Mouse (Mus musculus): ENCODE data around the gene Anks1b.
"Not testable (repeated sequence)": the region's sequence is repeated elsewhere in the genome, so short reads cannot be mapped to it uniquely, and the experiment has no call there.

The Anks1b gene

DNA sequence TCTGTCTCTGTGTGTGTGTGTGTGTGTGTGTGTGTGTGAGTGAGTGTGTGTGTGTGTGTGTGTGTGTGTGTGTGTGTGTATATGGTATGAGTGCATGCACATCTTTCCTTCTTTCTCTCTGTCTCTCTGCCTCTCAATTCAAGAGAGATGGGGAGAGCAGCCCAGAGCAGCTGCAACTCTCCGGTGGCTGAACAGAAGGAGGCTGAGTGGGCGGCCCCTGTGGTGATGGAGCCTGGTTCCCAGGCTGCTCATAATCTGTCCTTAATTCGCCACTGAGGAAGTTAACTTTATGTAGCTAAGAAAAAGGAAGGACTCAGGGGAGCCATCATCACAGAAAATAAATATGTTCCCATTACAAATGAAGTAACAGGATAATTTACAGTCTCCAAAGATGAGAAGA lies 723.3 kb downstream of the Anks1b start:
- no peak for DNase-seq

DNA sequence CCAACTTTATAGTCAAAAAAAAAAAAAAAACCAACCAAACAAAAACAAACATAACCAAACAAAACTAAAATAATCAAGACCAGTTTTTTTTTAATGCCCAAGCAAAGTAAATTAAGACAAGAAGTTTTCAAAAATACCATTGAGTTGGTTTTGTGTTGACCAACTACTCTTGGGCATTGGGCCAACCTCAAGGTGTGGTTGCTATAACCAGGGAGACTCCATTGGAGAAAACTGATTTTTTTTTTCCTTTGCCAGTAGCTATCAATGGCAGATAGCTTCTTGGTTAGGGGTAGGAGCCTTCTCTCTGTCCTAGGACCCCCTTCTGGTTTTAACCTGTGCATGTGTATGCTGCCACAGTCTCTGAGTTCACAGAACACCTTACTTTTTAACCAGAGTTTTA lies 725.8 kb downstream of the Anks1b start:
- no peak for DNase-seq

DNA sequence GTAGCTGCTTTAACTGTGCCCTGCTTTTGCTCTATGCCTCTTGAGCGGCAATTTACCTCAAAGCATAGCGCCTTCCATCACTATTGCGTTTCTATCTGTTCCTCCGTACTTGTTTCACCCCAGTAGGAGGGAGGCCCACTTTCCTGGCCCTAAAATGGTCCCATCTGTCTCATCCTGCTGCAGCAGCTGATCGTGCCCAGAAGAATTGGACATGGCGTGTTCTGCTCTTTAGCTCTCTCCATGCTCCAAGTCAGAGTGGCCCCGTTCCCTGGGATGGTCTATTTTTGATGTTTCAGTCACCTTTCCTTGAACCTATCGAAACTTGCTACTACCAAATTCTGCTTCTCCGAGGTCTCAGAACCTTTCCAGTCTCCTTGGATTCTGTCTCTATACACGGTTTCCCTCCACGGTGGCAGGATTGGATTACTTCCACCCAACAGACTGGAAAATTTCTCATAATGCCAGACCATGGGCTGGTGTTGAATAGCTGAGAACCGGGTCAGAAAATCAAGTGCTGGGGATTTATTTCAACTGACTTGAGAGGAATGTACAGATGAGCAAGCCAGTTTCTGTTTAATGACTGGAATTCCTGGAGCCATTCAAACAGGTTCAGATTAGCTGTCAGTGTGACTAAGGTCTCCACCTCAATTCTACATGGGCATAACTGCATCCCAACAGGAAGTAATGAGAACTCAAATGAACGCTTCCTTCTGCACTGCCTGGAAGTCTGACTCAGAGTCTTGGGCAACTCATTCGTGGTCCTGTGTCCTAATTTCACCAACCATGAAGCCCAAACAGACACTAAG lies 726.6 kb downstream of the Anks1b start:
- no peak for DNase-seq

DNA sequence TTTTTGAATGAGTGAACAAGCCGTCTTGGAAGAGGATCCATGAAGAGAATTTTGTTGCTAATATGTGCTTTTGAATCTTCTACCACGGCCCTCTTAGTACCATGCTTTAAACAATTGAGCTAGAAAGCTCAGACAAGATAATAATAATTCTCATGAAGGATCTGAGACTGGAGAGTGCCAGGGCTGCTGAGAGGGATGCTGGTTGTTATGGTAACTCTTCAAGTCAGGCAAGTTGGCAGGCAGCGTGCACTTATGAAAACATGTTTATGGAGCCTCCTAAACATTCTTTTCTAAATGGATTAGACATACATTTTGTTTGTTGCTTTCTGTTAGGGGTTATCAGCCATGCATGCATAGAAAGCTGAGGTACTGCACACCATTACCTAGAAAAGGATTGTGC lies 734.3 kb downstream of the Anks1b start:
- no peak for DNase-seq

DNA sequence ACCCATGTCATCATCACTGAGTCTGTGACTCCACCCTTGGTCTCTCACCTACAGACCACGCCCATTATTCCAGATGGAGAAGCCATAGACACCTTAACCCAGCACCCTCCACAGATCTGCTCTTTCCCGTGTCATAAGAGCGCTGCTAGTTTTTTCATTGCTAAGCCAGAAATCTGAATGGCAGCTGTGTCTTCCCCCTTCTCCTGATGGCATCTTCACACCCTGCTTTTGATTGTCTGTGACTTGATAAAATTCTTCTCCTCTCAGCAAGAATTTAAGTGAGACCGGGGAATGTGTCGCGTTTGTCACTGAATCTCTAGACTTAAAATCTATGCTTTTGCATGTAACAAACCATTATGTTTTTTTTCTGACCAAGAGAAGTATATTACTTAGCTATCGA lies 736.1 kb downstream of the Anks1b start:
- no peak for DNase-seq

DNA sequence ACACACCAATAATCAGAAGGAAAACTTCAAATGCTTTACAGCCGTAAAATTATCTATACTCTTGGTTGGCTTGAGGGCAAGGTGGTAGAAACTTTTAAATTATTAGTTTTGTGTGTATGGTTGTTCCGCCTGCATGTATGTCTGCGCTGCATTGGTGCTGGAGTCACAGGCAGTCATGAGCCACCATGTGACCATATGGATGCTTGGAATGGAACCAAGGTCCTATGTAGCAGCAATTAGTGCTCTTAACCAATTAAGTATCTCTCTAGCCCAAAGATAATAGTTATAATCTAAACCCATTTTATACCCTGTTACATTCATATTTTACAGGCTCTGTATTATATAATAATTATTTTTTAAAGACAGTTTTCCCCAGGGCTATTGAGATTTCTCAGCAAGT lies 739.7 kb downstream of the Anks1b start:
- DNase-seq = no peak

DNA sequence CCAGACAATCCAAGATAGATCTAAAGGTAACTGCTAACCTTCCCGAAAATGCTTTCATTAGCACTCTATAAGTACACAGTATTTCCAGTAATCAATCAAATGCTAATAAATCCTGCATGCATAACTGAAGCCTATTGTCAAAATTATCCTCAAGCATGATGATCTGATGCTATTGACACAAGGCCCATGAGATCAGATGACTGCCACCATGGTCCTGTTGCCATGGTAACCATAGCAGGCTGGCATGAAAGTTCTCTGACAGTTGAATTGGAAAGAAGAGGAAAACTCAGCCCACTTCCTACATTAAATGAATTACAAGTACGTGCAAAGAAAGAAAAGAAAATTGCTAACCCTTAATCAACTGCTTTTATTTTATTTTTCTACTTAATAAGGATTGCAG lies 741.9 kb downstream of the Anks1b start:
- no peak for DNase-seq

DNA sequence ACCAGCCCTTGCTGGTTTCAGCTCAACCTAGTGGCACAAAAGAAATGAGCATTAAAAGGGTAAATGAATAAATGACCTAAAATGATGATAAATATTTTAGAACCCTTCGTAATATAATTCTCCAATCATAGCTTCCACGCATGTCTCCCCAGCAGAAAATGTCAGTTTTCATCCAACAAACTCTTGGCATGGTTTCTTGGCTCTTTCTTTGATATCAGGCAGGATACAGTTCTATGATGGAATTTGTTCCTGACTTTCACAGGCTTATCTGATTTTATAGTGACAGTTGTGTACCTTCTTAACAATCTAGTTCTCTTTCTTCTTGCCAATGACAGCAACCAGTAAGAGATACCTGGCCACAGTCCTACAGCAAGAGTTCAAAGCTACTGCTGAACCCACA lies 743.3 kb downstream of the Anks1b start:
- no peak for DNase-seq

DNA sequence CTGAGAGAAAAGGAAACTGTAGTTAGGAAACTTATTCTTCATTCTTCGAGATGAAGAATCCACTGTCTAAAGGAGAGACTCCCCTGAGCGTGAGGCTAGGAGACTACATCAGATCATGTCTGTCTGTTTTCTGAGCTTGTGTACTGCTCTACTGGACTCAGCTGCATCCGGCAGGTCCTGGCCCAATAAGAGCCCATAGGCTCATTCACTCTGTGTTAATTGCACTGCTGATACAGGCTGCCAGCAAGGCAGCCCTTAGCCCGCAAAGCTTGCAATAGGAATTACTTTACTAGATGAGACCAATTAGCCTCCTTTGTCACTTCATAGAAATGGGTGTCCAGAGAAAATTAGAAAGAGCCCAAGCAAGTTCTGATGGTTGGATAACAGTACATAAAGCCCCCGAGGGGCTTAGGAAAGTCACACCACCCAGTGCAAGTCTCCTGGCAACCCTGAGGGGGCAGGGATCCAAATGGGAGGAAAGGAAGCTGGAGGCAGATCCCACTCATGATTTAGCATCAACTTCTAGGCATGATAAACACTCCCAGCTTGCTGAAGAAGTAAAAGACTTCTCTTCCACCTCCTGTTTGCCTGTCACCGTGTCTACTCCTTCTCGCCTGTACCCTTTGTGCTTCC lies 744.5 kb downstream of the Anks1b start:
- DNase-seq = no peak

DNA sequence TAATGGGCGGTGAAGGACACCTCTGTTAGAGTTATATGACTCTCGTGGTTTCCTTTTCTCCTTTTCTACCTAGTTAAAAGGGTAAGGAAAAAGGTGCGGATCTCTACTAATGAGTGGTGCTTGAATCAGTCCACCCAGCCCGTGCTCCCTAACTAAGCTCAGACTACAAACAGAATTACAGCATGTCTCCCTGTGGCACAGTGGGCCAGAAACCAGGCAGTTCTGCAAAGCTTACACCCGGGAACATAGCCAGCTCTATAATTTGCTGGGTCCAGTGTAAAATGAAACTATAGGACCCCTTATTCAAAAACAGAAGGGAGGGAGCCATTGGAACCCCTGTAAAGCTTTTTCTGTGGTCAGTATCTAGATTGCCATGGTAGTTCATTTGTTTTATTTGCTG lies 754.2 kb downstream of the Anks1b start:
- no peak for DNase-seq

DNA sequence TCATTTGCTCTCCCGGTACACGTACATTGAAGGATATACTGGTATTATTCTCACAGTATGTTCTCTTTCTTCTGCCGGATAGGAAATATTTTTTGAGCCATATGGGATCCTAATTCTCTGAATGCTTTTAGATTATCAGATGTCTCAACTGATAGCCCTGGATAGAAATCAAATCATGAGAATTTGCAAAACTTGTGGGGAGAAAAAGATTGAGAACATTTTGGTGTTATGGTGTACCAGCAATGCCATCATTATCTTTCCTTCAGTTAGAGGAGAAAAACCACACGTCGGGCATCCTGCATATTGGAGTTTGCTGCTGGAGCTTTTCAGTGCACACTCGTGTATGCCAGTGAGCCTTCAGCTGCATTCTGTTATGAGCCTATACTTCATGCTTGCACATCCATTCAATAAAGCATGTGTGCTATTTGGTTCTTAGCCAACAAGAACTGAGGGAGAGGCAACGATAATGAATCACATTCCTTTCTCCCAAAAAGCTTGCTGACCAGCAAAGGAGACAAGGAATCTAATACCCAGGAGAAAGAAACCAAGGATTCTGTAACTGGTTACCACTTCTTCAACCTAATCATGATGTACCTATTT lies 756.9 kb downstream of the Anks1b start:
- no peak for DNase-seq

DNA sequence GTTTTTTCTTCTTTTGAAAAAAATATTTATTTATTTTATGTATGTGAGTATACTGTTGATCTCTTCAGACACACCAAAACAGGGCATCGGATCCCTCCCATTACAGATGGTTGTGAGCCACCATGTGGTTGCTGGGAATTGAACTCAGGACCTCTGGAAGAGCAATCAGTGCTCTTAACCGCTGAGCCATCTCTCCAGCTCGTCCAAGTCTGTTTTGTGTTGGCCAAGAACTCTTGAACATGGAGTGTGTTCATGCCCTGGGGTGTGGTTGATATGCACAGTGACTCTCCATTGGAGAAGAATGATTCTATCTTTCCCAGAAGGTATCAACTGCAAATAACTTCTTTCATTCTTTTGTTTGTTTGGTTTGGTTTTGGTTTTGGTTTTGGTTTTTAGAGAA lies 757.5 kb downstream of the Anks1b start:
- not testable (repeated sequence) for DNase-seq

DNA sequence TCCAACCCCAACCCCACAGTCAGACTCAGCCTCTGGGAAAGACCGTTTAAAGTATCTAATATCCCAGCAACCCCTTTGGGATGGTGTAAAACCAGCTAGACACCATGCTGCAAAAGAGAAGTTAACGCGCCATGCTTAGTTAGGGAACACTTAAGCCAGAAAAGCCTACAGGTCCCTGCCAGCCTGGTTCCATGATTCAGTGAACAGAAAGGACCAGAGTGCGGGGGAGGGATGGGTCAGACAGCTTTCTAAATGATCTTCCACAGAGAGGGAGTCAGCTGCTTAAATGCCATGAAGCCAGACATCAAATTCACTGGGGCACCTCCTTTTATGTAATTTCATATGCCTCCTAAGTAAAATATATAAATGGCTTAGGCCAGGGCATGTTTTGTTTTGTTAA lies 764.0 kb downstream of the Anks1b start:
- no peak for DNase-seq

DNA sequence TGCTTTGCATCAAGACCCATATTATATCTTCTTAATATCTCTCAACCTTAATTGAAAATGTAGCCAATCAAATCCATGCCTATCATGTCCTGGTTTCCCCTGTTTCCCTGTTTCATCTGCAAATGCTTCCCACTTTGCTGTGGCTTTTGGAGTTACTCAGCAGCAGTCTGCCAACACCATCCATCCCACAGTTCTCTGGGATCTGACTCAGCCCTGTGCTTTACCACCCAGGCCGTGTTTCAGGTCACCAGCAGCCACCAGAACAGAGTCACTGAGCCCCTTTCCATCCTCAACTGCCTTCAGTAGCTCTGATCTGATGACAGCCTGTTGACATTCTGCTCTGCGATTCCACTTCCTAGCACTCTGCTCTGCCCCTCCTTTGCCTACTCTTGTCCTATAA lies 776.4 kb downstream of the Anks1b start:
- no peak for DNase-seq

DNA sequence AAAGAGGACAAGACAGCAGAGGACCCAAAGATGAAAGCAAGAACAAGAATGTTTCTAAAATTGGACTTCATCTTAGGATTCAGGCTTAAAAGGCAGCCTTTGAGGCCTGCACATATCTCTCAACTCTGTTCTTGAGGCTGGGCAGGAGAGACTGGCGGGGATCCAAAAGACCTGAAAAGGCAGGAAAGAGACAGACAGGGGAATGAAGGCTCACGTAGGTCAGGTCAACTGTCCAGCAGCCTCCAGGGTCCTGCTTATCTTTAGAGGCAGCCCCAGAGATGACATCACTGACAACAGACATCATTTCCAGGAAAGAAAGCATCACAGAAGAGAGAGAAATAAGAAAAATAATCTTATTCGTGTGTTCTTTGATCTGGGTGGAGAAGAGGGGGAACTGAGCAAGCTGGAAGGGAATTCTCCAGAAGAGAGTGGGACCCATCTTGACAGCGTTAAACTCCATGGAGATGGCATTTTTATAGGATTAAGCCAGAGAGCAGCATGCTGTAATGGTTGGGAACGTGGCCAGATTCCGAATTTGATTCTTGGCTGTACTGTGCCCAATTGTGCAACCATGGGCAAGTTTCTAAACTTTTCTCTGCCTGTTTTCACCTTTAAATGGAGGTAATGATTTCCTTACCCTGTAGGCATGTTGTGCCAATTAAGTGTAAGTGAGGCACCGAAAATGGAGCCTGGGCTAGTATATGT lies 784.3 kb downstream of the Anks1b start:
- peak; percentile 13 for DNase-seq

DNA sequence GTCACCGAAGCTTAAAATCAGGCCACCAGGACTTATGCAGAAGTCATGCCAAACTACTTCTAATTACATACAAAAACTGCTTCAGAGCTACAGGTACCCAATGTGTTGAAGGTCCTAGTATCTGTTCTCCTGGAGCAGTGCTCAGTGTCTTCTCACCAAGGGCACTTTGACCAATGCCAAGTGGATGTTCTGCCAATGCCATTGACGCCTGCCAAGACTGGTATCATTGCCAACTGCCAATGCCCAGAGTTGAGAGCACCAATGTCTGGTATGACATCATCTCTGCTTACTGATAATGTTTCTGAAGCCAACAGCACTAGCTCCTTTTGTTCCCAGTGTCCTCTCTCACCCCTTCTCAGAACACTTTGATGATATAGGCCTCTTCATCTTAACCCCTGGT lies 793.4 kb downstream of the Anks1b start:
- DNase-seq = peak; percentile 34

DNA sequence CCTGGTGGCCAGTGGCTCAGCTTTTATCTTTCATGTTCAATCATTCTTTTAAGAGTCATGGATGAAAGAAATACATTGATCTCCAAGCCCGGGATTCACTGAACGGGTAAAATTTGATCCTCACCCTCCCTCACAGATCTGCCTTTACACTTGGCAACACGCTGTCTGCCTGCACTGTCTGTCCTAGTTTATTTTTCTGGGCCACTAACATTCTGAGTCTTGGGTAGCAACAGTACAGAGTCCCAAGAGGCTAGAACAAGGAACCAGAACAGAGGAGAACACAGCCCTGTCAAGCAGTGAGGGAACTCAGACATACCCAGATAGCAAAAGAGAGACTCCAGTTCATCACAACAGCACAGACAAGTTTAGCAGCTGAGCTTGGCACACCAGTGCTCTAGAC lies 797.0 kb downstream of the Anks1b start:
- no peak for DNase-seq

DNA sequence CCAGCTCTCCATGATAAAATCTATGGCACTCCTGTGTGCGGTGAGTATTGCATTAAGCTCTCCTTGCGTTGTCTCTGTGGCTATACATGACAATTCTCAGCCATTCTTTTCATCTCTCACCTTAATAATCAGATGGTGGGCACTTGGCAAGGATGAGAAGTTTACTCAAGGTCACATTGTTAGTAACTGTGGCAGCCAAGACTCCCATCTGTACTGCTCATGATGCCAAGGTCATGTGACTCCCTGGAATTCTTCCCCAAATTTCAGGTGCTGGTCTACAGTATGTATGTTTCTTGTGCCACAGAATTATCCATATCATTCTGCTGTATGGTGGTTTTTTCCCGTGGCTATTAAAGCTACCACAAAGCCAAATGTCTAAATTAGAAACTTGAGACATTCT lies 798.8 kb downstream of the Anks1b start:
- no peak for DNase-seq

DNA sequence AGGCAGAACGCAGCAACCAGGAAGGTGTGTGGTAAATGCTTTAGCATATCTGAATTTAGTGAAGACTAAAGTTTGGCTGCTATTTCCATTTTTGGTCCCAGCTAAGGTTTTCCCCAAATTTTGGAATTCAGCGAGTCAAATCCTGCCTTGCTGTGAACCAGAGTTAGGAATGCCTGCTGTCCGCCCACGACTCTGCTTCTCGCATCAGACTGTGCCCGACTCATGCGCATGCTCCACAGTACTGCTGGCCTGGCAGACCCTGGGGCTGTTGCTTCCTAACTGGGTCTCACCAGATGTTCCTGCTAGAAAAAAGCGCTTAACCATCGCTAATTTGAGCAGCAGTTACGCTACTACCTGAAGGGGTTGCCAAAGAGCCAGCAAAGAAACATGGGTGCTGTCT lies 801.1 kb downstream of the Anks1b start:
- DNase-seq = no peak

DNA sequence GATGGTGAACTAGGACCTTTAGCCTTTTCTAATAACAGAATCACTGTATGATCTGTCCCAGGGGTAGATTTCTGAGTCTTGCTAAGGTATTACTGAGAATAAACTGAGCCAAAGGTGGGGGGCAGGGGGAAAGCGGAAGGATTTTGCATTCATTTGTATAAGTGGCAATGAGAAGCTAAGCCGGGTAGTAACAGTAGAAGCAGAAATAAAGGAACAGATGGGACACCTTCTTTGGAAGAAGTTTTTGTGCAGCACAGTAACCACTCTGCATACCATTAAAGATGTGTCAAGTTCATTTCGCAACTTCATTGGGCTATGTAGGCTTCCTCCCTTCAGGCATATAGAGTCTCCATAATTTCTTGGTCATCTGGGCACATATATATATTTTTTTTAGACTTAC lies 804.1 kb downstream of the Anks1b start:
- DNase-seq = no peak

DNA sequence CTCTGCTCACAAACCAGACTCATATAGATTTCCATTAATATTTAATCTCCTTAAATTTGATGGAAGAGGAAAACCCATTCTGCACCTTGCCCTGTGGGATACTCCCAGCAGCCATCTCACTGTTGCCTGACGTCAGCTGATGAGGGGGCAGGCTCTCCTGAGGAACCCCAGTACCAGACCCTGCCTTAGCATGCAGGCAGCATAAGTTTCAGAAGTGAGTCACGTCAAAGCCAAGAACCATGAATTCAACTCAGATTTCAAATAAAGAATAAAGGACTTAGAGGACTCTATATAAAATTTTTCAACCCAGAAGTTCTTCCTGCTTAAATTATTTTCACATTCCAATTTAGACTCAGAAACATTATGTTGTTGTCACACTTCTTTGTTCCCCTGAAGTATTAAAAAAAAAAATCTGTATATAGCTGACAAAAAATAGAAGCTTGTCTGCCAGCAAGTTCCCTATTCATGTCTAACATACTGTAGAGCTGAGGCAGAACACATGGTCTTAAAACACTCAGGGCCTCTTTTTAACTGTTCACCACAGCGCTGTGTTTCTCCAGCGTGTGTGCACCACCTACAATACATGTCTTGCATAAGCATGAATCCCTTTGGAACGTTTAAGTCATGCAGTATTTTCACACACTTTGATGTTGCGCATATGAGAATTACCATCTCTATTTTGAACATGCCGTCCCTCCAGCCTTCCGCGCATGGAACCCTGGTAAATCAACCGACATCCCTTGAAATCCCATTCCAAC lies 806.6 kb downstream of the Anks1b start:
- no peak for DNase-seq

DNA sequence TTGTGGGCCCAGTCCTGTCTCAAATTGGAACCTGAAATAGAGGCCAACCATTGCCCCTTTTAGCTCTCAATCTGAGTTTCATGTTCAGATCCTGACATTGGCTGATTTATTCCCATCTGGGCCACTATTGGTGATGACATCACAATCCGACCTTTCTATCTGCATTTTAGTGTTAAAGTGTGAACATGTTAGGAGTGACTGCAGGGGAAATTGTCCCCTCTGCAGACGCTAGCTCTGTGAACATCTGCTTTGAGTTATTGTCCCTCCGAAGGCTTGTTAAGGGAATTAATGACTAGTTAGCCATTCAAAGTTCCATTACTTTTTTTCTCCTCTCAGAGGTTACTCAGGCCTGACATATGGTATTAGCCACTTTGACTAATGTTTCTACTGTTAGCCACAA lies 810.5 kb downstream of the Anks1b start:
- no peak for DNase-seq

DNA sequence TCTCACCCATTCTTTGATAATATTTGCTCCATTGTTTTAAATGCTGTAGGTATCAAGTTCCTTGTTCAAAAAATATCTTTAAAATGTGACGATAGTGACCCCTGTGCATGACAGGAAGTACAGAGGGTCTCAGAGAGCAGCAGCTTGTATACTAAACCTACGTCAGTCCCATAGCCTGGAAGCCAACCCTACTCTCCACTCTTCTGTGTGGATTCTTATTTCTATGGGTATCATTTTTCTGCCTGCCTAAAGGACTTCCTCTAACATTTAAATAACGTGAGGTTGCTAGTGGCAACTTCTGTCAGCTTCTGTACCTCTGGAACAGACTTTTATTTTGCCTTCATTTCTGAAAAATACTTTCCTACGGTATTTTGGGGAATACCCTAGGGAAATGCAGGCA lies 812.1 kb downstream of the Anks1b start:
- no peak for DNase-seq

Data from kidney, adult 9 months (tissue).